Mouse (Mus musculus): Measurements from ENCODE around the gene Kcp. TPM values are rescaled to one million over a fixed set of nuclear protein-coding genes. Genes with fewer than 3 reads are reported as not detected.
A peak's percentile ranks its signal among the peaks of the same experiment; 100 is the strongest.

The Kcp gene
- polyA plus RNA-seq, 1 experiment = 4.1 TPM

GRCm38 (mm10) chr6:29536651-29537193 is 29.0 kb upstream of the Kcp start:
- H3K27ac ChIP-seq (ENCODE audit: insufficient read depth, low read length) = no peak overlapping the region
- H3K4me3 ChIP-seq (ENCODE audit: insufficient read depth, low read length) = no peak overlapping the region
- TF ChIP-seq CTCF (IDR thresholded peaks at IDR 0.05; ENCODE audit: extremely low read depth, insufficient read depth, low read length) (no peak; the same call in 1 of the 2 replicates), POLR2A (IDR thresholded peaks at IDR 0.05; ENCODE audit: extremely low read depth, insufficient read depth, low read length) (no peak)
- peaks cover 2% of the 10 kb centered on the region; the same call in 1 of the 2 replicates for H3K4me1 ChIP-seq (ENCODE audit: control insufficient read depth, insufficient read depth, low read length)

DNA sequence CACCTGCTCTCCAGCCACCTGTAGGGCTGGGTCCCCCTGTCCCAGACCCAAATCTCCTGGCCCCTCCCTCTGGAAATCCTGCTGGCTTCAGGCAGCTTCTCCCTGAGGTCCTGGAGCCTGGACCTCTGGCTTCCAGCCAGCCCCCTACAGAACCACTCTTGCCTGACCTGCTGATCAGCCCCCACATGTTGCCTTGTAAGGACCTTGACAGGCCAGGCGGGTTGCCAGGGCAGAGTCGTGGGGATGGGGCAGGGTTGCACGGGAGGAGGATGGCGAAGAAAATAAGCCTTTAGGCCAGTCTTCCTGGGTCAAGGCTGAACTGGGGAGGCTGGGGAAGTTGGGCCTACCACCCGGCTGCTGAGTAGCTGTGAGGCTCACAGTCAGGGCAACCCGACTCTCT is 27.6 kb upstream of the Kcp start:
- H3K27ac ChIP-seq (ENCODE audit: insufficient read depth, low read length) = no peak overlapping the region
- TF ChIP-seq CTCF (IDR thresholded peaks at IDR 0.05; ENCODE audit: extremely low read depth, insufficient read depth, low read length) = no peak
- TF ChIP-seq POLR2A (IDR thresholded peaks at IDR 0.05; ENCODE audit: extremely low read depth, insufficient read depth, low read length) = no peak
- peaks cover 2% of the 10 kb centered on the region; the same call in 1 of the 2 replicates for H3K4me1 ChIP-seq (ENCODE audit: control insufficient read depth, insufficient read depth, low read length)
- no peak overlapping the region for H3K4me3 ChIP-seq (ENCODE audit: insufficient read depth, low read length)

- Histone ChIP-seq H3K4me1 (ENCODE audit: control insufficient read depth, insufficient read depth, low read length) (no peaks in the 10 kb centered on the region), H3K4me3 (ENCODE audit: insufficient read depth, low read length) (no peak overlapping the region)
- no peak for TF ChIP-seq CTCF (IDR thresholded peaks at IDR 0.05; ENCODE audit: extremely low read depth, insufficient read depth, low read length)
- no peak for TF ChIP-seq POLR2A (IDR thresholded peaks at IDR 0.05; ENCODE audit: extremely low read depth, insufficient read depth, low read length)
Measured at GRCm38 (mm10) chr6:29530050-29530449, 22.3 kb upstream of the Kcp start.

GRCm38 (mm10) chr6:29529444-29529820 is 21.7 kb upstream of the Kcp start:
- TF ChIP-seq POLR2A (IDR thresholded peaks at IDR 0.05; ENCODE audit: extremely low read depth, insufficient read depth, low read length) (no peak), CTCF (IDR thresholded peaks at IDR 0.05; ENCODE audit: extremely low read depth, insufficient read depth, low read length) (no peak)
- Histone ChIP-seq H3K27ac (ENCODE audit: insufficient read depth, low read length) (no peak overlapping the region), H3K4me3 (ENCODE audit: insufficient read depth, low read length) (no peak overlapping the region), H3K4me1 (ENCODE audit: control insufficient read depth, insufficient read depth, low read length) (no peaks in the 10 kb centered on the region)

More at GRCm38 (mm10) chr6:29530050-29530449, 22.3 kb upstream of the Kcp start:
- no peak overlapping the region for H3K27ac ChIP-seq (ENCODE audit: insufficient read depth, low read length)

DNA sequence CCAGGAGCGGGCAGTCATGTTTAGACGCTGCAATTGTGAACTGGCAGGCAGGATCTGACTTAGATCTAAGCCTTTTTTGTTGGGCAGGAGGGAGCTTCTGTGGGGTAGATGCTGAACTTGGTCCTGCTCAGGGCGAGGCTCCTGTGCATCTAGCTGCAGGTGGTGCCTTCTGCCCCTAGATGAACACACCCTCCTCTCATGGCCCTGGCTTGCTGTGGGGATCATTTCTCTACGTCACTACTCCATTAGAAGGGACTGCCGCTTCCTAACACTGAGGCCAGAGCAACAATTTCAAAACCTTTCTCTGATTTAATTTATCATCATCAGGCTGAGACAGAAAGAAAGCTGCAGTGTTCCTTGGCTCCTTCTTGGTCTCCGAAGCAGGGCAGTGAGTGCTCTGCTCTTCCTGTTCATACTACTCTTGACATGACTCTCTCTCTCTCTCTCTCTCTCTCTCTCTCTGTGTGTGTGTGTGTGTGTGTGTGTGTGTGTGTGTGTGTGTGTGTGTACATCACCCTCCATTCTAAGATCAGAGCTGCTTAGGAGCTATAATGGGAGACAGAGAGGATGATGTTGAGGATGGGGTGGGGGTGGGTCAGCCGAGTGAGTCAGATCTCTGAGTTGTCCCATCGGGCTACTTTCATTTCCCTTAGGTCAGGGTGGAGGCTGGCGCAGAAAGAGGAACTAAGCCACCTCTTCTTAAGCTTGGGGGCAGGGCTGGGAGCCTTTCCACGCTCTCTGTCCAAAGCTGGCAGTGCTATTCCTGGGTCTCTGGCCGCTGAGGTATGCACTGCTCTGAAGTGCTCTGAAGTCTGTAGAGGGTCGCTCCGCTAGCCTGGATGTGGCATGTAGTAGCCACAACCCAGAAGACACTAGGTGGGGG is 21.1 kb upstream of the Kcp start:
- TF ChIP-seq CTCF (IDR thresholded peaks at IDR 0.05; ENCODE audit: extremely low read depth, insufficient read depth, low read length) (no peak), POLR2A (IDR thresholded peaks at IDR 0.05; ENCODE audit: extremely low read depth, insufficient read depth, low read length) (no peak)
- no peak overlapping the region for H3K4me3 ChIP-seq (ENCODE audit: insufficient read depth, low read length)
- H3K27ac ChIP-seq (ENCODE audit: insufficient read depth, low read length) = no peak overlapping the region
- H3K4me1 ChIP-seq (ENCODE audit: control insufficient read depth, insufficient read depth, low read length) = no peaks in the 10 kb centered on the region

DNA sequence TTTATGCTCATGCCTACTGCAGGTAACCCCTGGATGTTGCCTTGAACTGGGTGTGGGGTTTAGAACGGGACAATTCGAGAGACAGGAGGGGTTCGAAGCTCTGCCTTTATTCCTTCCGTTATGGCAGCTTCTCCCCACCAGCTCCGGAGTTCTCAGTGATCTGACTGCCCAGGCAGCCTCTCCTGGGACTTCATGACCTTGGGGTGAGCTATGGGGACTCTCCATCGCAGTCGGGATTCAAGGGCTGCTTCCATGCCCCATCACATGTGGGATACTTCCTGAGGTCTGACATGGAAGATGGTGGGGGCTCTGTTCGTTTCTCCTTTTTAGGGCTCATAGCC is 20.4 kb upstream of the Kcp start:
- Histone ChIP-seq H3K4me1 (ENCODE audit: control insufficient read depth, insufficient read depth, low read length) (no peaks in the 10 kb centered on the region), H3K27ac (ENCODE audit: insufficient read depth, low read length) (no peak overlapping the region), H3K4me3 (ENCODE audit: insufficient read depth, low read length) (no peak overlapping the region)
- TF ChIP-seq CTCF (IDR thresholded peaks at IDR 0.05; ENCODE audit: extremely low read depth, insufficient read depth, low read length) (no peak), POLR2A (IDR thresholded peaks at IDR 0.05; ENCODE audit: extremely low read depth, insufficient read depth, low read length) (no peak)

- TF ChIP-seq CTCF (IDR thresholded peaks at IDR 0.05; ENCODE audit: extremely low read depth, insufficient read depth, low read length) (no peak), POLR2A (IDR thresholded peaks at IDR 0.05; ENCODE audit: extremely low read depth, insufficient read depth, low read length) (no peak)
- H3K4me1 ChIP-seq (ENCODE audit: control insufficient read depth, insufficient read depth, low read length) = no peaks in the 10 kb centered on the region
- peak overlapping the region; percentile 71; the same call in 1 of the 2 replicates for H3K27ac ChIP-seq (ENCODE audit: insufficient read depth, low read length)
- peak overlapping the region; percentile 35; the same call in 1 of the 2 replicates for H3K4me3 ChIP-seq (ENCODE audit: insufficient read depth, low read length)
Measured at GRCm38 (mm10) chr6:29527361-29528164, 19.8 kb upstream of the Kcp start.

GRCm38 (mm10) chr6:29526281-29527251 is 18.8 kb upstream of the Kcp start, which contains the start of gene Irf5:
Gene Irf5 (plus strand): TSS chr6:29526625.
- no peaks in the 10 kb centered on the region for H3K4me1 ChIP-seq (ENCODE audit: control insufficient read depth, insufficient read depth, low read length)
- H3K4me3 ChIP-seq (ENCODE audit: insufficient read depth, low read length) = peak within 1 kb of the TSS; percentile 35
- H3K27ac ChIP-seq (ENCODE audit: insufficient read depth, low read length) = peak within 1 kb of the TSS; percentile 71
- TF ChIP-seq CTCF (IDR thresholded peaks at IDR 0.05; ENCODE audit: extremely low read depth, insufficient read depth, low read length) (no peak), POLR2A (IDR thresholded peaks at IDR 0.05; ENCODE audit: extremely low read depth, insufficient read depth, low read length) (no peak)

Data from cortical plate, adult 2 months (tissue).